Mouse (Mus musculus): ENCODE data around the gene Myo5c. TPM values are rescaled to one million over a fixed set of nuclear protein-coding genes. Genes with fewer than 3 reads are reported as not detected.

Gene Myo5c
- total and polyA plus RNA-seq, 2 experiments from 2014 or later, result 0.22 to 0.62 TPM

GRCm38 (mm10) chr9:75243052-75243451, 11.2 kb downstream of the Myo5c start:
- Histone ChIP-seq H3K4me3 (ENCODE audit: low read depth, low read length) (no peak overlapping the region), H3K27me3 (ENCODE audit: insufficient read depth, low read length) (no peaks in the 10 kb centered on the region), H3K9me3 (ENCODE audit: low read length) (no peaks in the 10 kb centered on the region), H3K36me3 (ENCODE audit: insufficient read depth, low read length) (no peaks in the 10 kb centered on the region), H3K9ac (replicated peaks; ENCODE audit: low read length, poor library complexity, severe bottlenecking) (no peak overlapping the region), H3K4me2 (ENCODE audit: low read depth, low read length, poor library complexity, severe bottlenecking) (no peak overlapping the region), H3K4me1 (ENCODE audit: insufficient read depth, low read length) (peaks cover 3% of the 10 kb centered on the region; the same call in 1 of the 2 replicates), H3K27ac (ENCODE audit: low read depth, low read length) (no peak overlapping the region)
- DNase-seq (ENCODE audit: low spot score), result no peak
- TF ChIP-seq CTCF (IDR thresholded peaks at IDR 0.05), result no peak
- 74% methylated on average over 6 of the region's 6 CpGs for WGBS
- no peak for ATAC-seq (ENCODE audit: low FRiP score)

- Histone ChIP-seq H3K27ac (ENCODE audit: low read depth, low read length) (no peak overlapping the region; the same call in 1 of the 2 replicates), H3K9me3 (ENCODE audit: low read length) (no peaks in the 10 kb centered on the region), H3K4me2 (ENCODE audit: low read depth, low read length, poor library complexity, severe bottlenecking) (no peak overlapping the region), H3K4me3 (ENCODE audit: low read depth, low read length) (no peak overlapping the region), H3K9ac (replicated peaks; ENCODE audit: low read length, poor library complexity, severe bottlenecking) (no peak overlapping the region), H3K27me3 (ENCODE audit: insufficient read depth, low read length) (no peaks in the 10 kb centered on the region), H3K4me1 (ENCODE audit: insufficient read depth, low read length) (peaks cover 3% of the 10 kb centered on the region; the same call in 1 of the 2 replicates), H3K36me3 (ENCODE audit: insufficient read depth, low read length) (no peaks in the 10 kb centered on the region)
- 24% methylated on average over 5 of the region's 5 CpGs for WGBS
- peak; percentile 48 for ATAC-seq (ENCODE audit: low FRiP score)
- peak; percentile 28 for DNase-seq (ENCODE audit: low spot score)
- TF ChIP-seq CTCF (IDR thresholded peaks at IDR 0.05), result no peak
Measured at GRCm38 (mm10) chr9:75243730-75244406, 12.0 kb downstream of the Myo5c start.

- WGBS, result 88% methylated on average over 4 of the region's 4 CpGs
- Histone ChIP-seq H3K4me3 (ENCODE audit: low read depth, low read length) (no peak overlapping the region), H3K4me1 (ENCODE audit: insufficient read depth, low read length) (peaks cover 3% of the 10 kb centered on the region; the same call in 1 of the 2 replicates), H3K4me2 (ENCODE audit: low read depth, low read length, poor library complexity, severe bottlenecking) (no peak overlapping the region), H3K9ac (replicated peaks; ENCODE audit: low read length, poor library complexity, severe bottlenecking) (no peak overlapping the region), H3K36me3 (ENCODE audit: insufficient read depth, low read length) (no peaks in the 10 kb centered on the region), H3K9me3 (ENCODE audit: low read length) (no peaks in the 10 kb centered on the region), H3K27me3 (ENCODE audit: insufficient read depth, low read length) (no peaks in the 10 kb centered on the region), H3K27ac (ENCODE audit: low read depth, low read length) (no peak overlapping the region)
- TF ChIP-seq CTCF (IDR thresholded peaks at IDR 0.05), result peak; percentile 41
- ATAC-seq (ENCODE audit: low FRiP score) (no peak), DNase-seq (ENCODE audit: low spot score) (no peak)
Measured at GRCm38 (mm10) chr9:75244527-75244926, 12.7 kb downstream of the Myo5c start.

GRCm38 (mm10) chr9:75246080-75246930, 14.5 kb downstream of the Myo5c start:
- no peaks in the 10 kb centered on the region for H3K27me3 ChIP-seq (ENCODE audit: insufficient read depth, low read length)
- no peak for TF ChIP-seq CTCF (IDR thresholded peaks at IDR 0.05)
- H3K4me3 ChIP-seq (ENCODE audit: low read depth, low read length), result no peak overlapping the region
- no peak for DNase-seq (ENCODE audit: low spot score)
- no peak overlapping the region for H3K27ac ChIP-seq (ENCODE audit: low read depth, low read length)
- H3K4me2 ChIP-seq (ENCODE audit: low read depth, low read length, poor library complexity, severe bottlenecking), result no peak overlapping the region
- no peaks in the 10 kb centered on the region for H3K36me3 ChIP-seq (ENCODE audit: insufficient read depth, low read length)
- peaks cover 3% of the 10 kb centered on the region; the same call in 1 of the 2 replicates for H3K4me1 ChIP-seq (ENCODE audit: insufficient read depth, low read length)
- WGBS, result 92% methylated on average over 13 of the region's 13 CpGs
- ATAC-seq (ENCODE audit: low FRiP score), result no peak
- H3K9me3 ChIP-seq (ENCODE audit: low read length), result no peaks in the 10 kb centered on the region
- H3K9ac ChIP-seq (replicated peaks; ENCODE audit: low read length, poor library complexity, severe bottlenecking), result no peak overlapping the region

GRCm38 (mm10) chr9:75247870-75248269, 16.1 kb downstream of the Myo5c start:
- Histone ChIP-seq H3K27me3 (ENCODE audit: insufficient read depth, low read length) (no peaks in the 10 kb centered on the region), H3K9me3 (ENCODE audit: low read length) (no peaks in the 10 kb centered on the region), H3K27ac (ENCODE audit: low read depth, low read length) (no peak overlapping the region), H3K4me1 (ENCODE audit: insufficient read depth, low read length) (peaks cover 3% of the 10 kb centered on the region; the same call in 1 of the 2 replicates), H3K4me2 (ENCODE audit: low read depth, low read length, poor library complexity, severe bottlenecking) (no peak overlapping the region), H3K9ac (replicated peaks; ENCODE audit: low read length, poor library complexity, severe bottlenecking) (no peak overlapping the region), H3K4me3 (ENCODE audit: low read depth, low read length) (no peak overlapping the region), H3K36me3 (ENCODE audit: insufficient read depth, low read length) (no peaks in the 10 kb centered on the region)
- TF ChIP-seq CTCF (IDR thresholded peaks at IDR 0.05), result no peak
- DNase-seq (ENCODE audit: low spot score) (no peak), ATAC-seq (ENCODE audit: low FRiP score) (no peak)
- WGBS, result 93% methylated on average over 6 of the region's 6 CpGs

- H3K4me3 ChIP-seq (ENCODE audit: low read depth, low read length), result no peak overlapping the region
- ATAC-seq (ENCODE audit: low FRiP score), result no peak
- 77% methylated on average over 1 of the region's 1 CpGs for WGBS
- no peak overlapping the region for H3K9ac ChIP-seq (replicated peaks; ENCODE audit: low read length, poor library complexity, severe bottlenecking)
- H3K4me1 ChIP-seq (ENCODE audit: insufficient read depth, low read length), result peaks cover 3% of the 10 kb centered on the region; the same call in 1 of the 2 replicates
- no peak overlapping the region for H3K4me2 ChIP-seq (ENCODE audit: low read depth, low read length, poor library complexity, severe bottlenecking)
- H3K27ac ChIP-seq (ENCODE audit: low read depth, low read length), result no peak overlapping the region
- no peak for DNase-seq (ENCODE audit: low spot score)
- no peaks in the 10 kb centered on the region for H3K36me3 ChIP-seq (ENCODE audit: insufficient read depth, low read length)
- no peak for TF ChIP-seq CTCF (IDR thresholded peaks at IDR 0.05)
- no peaks in the 10 kb centered on the region for H3K27me3 ChIP-seq (ENCODE audit: insufficient read depth, low read length)
- H3K9me3 ChIP-seq (ENCODE audit: low read length), result no peaks in the 10 kb centered on the region
Measured at GRCm38 (mm10) chr9:75248359-75248758, 16.5 kb downstream of the Myo5c start.

Data from midbrain, postnatal 0 days (tissue).